Mouse (Mus musculus) ES-E14 (cell line): ENCODE measurements around the gene Eif1b. TPM values are rescaled to one million over a fixed set of nuclear protein-coding genes. Genes with fewer than 3 reads are reported as not detected.
"Not testable (repeated sequence)": the region's sequence is repeated elsewhere in the genome, so short reads cannot be mapped to it uniquely, and the experiment has no call there.

ENCODE experiments used
- DNase-seq: peaks from one replicate; pipeline ENCODE4 v3.0.0-alpha.2; 2013; ENCODE audit warnings: low read depth, low spot score
- H3K27ac ChIP-seq: 2 replicates; pipeline ENCODE4 v1.5.1; 2012; ENCODE audit warnings: low read depth, mild to moderate bottlenecking, low read length, moderate library complexity, mixed read lengths; ENCODE audit not compliant: poor library complexity, insufficient read depth, severe bottlenecking
- H3K36me3 ChIP-seq: 2 replicates; pipeline ENCODE4 v1.6.1; 2012; ENCODE audit warnings: mild to moderate bottlenecking, low read length, moderate library complexity, mixed read lengths; ENCODE audit not compliant: control insufficient read depth, poor library complexity, insufficient read depth, severe bottlenecking
- H3K4me1 ChIP-seq, 2 experiments: fragments of 150-350 bp in 1 of 2; sonication (generic) in 1 of 2; 2 replicates each; pipeline ENCODE4 v1.6.1; 2012; ENCODE audit warnings: low read length in 2 of 2, mild to moderate bottlenecking in 1 of 2, mixed read lengths in 1 of 2; ENCODE audit not compliant: control insufficient read depth in 2 of 2, insufficient read depth in 2 of 2, poor library complexity in 1 of 2
- H3K4me3 ChIP-seq, 2 experiments: fragments of 150-350 bp in 1 of 2; sonication (generic) in 1 of 2; 2 replicates each; pipeline ENCODE4 v1.5.1; 2012; ENCODE audit warnings: low read length in 2 of 2, low read depth in 1 of 2, mild to moderate bottlenecking in 1 of 2, mixed read lengths in 1 of 2; ENCODE audit not compliant: insufficient read depth in 1 of 2, poor library complexity in 1 of 2, severe bottlenecking in 1 of 2
- H3K9ac ChIP-seq: 2 replicates; pipeline ENCODE4 v1.6.1; 2012; ENCODE audit warnings: low read depth, mild to moderate bottlenecking, low read length, mixed read lengths; ENCODE audit not compliant: poor library complexity, insufficient read depth, severe bottlenecking
- H3K9me3 ChIP-seq: fragments of 150-350 bp; sonication (generic); 2 replicates; pipeline ENCODE4 v1.6.1; 2012; ENCODE audit warnings: low read depth, mild to moderate bottlenecking, low read length; ENCODE audit not compliant: control insufficient read depth, insufficient read depth
- CHD2 ChIP-seq: IDR thresholded peaks from 2 replicates; pipeline ENCODE4 v1.6.1; 2014; ENCODE audit warnings: mild to moderate bottlenecking, low read depth, low read length, inconsistent platforms
- HCFC1 ChIP-seq: IDR thresholded peaks from 2 replicates; pipeline ENCODE4 v1.6.1; 2012; ENCODE audit warnings: low read length, inconsistent platforms, borderline replicate concordance; ENCODE audit not compliant: insufficient read depth
- MAFK ChIP-seq: IDR thresholded peaks from 2 replicates; pipeline ENCODE4 v1.6.1; 2014; ENCODE audit warnings: mild to moderate bottlenecking, low read depth, low read length, inconsistent platforms; ENCODE audit not compliant: insufficient read depth
- ZC3H11A ChIP-seq: IDR thresholded peaks from 2 replicates; pipeline ENCODE4 v1.6.1; 2012; ENCODE audit warnings: low read depth, mild to moderate bottlenecking, inconsistent platforms, low read length, borderline replicate concordance
- ZNF384 ChIP-seq: IDR thresholded peaks from 2 replicates; pipeline ENCODE4 v1.6.1; 2012; ENCODE audit warnings: low read depth, low read length, inconsistent platforms
- in situ Hi-C, 2 experiments: fragments of 600-800 bp; cut with MboI; formaldehyde crosslinking; loops; one replicate each; pipeline ENCODE4 v1.15.1; 2025; ENCODE audit warnings: low sequenced_read_pairs in 2 of 2, inconsistent platforms in 1 of 2; ENCODE audit not compliant: unreplicated experiment in 2 of 2
- total RNA-seq: library from RNA; depleted of rRNA; stranded (reverse); fragments of 300-350 nt; gene quantifications from 2 replicates; pipeline ENCODE4 v1.2.3, GENCODE M21; 2012; rRNA removed

Eif1b gene
- total RNA-seq, 1 experiment, result 24.3 TPM

DNA sequence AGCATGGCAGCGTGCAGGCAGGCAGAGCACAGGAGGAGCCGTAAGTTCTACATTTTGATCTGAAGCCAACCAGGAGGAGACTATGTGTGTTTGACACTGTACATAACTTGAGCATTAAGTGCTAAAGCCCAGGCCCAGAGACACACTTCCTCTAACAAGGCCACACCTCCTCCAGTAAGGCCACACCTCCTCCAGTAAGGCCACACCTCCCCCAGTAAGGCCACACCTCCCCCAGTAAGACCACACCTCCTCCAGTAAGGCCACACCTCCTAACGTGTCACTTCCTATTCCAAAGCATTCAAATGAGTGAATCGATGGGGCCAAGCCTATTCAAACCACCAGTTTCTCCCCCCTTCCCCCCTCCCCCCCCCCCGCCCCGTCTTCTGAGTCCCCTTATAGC is 40.7 kb downstream of the Eif1b start:
- in situ Hi-C loops, result no loop called here
- Histone ChIP-seq H3K9me3 (no peaks in the 10 kb centered on the region), H3K27ac (no peak overlapping the region), H3K4me3 (no peak overlapping the region), H3K36me3 (no peaks in the 10 kb centered on the region), H3K4me1 (peaks cover 2 to 6% of the 10 kb centered on the region in 2 experiments; a peak in 2 of 4 replicates), H3K9ac (no peak overlapping the region)
- TF ChIP-seq CHD2, result no peak
- TF ChIP-seq HCFC1, result no peak
- no peak for TF ChIP-seq MAFK
- TF ChIP-seq ZNF384, result no peak
- no peak for TF ChIP-seq ZC3H11A
- no peak for DNase-seq

- H3K9me3 ChIP-seq, H3K36me3 ChIP-seq, H3K9ac ChIP-seq, in situ Hi-C loops, H3K4me1 ChIP-seq, H3K4me3 ChIP-seq, DNase-seq, H3K27ac ChIP-seq: not testable (repeated sequence)
These were observed 41.5 kb downstream of the Eif1b start for GRCm38 (mm10) chr9:120533446-120533950.

DNA sequence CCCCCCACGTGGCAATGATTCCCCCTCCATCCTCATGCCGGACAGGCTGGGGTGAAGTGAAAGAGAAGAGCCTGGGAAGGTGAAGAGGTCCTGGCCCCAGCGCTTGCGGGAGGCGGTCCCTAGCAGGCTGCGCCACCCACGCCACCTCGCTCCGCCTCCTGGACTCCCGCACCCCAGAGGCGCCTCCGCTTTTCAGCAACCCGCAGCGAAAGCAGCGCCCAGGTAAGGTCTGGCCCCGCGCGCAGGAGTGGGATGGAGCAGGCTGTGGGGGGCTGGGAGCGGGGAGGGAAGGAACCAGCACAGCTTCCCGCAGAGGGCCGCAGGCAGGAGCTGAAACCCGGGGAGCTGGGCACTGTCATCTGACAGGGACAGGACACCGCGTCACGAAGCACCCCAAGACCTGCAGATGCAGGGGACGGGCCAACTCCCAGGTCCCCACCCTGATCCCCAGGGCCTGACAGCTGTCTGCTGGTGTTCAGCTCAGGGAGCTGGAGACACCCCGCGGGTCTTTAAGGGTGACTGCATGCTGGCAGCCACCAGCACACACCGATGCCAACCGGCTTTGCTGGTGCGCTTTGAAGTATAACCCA is 47.7 kb downstream of the Eif1b start, which contains the start of gene Entpd3:
Gene Entpd3 (plus strand): TSS at position 157 of the 590 bp plus-strand sequence.
- TF ChIP-seq HCFC1, result no peak
- no peak for TF ChIP-seq MAFK
- TF ChIP-seq ZC3H11A, result no peak
- TF ChIP-seq CHD2, result no peak
- no peak for TF ChIP-seq ZNF384
- Histone ChIP-seq H3K4me1 (peaks cover 0 to 2% of the 10 kb centered on the region in 2 experiments; a peak in 1 of 4 replicates), H3K4me3 (peak within 1 kb of the TSS; percentile 38 to 40; a peak in 2 of 4 replicates), H3K27ac (no peak within 1 kb of the TSS), H3K36me3 (no peaks in the 10 kb centered on the region), H3K9me3 (no peaks in the 10 kb centered on the region), H3K9ac (no peak within 1 kb of the TSS)
- in situ Hi-C loops, result no loop called here
- DNase-seq, result no peak

GRCm38 (mm10) chr9:120541411-120541810 is 49.4 kb downstream of the Eif1b start:
- no peak for TF ChIP-seq CHD2
- no peak for TF ChIP-seq MAFK
- TF ChIP-seq ZC3H11A, result no peak
- no peak for TF ChIP-seq ZNF384
- TF ChIP-seq HCFC1, result no peak
- in situ Hi-C loops, result no loop called here
- Histone ChIP-seq H3K27ac (no peak overlapping the region), H3K4me3 (no peak overlapping the region), H3K36me3 (no peaks in the 10 kb centered on the region), H3K9me3 (no peaks in the 10 kb centered on the region), H3K9ac (no peak overlapping the region), H3K4me1 (peaks cover 0 to 2% of the 10 kb centered on the region in 2 experiments; a peak in 1 of 4 replicates)
- no peak for DNase-seq

GRCm38 (mm10) chr9:120542241-120542640 is 50.2 kb downstream of the Eif1b start:
- DNase-seq, result no peak
- Histone ChIP-seq H3K36me3 (no peaks in the 10 kb centered on the region), H3K9ac (no peak overlapping the region), H3K27ac (no peak overlapping the region), H3K4me3 (no peak overlapping the region), H3K4me1 (peaks cover 2 to 5% of the 10 kb centered on the region in 2 experiments; a peak in 1 of 4 replicates), H3K9me3 (no peaks in the 10 kb centered on the region)
- in situ Hi-C loops, result no loop called here
- no peak for TF ChIP-seq CHD2

Other genes starting within 250 kb of the Eif1b start
- 0.40 and 0.63 TPM in 2 replicates for gene Myrip, start 190.7 kb upstream of the Eif1b start, total RNA-seq
- 0.45 and 0.53 TPM in 2 replicates for gene Entpd3, start 47.6 kb downstream of the Eif1b start, total RNA-seq
- 1,425 and 1,546 TPM in 2 replicates for gene Rpl14, start 79.2 kb downstream of the Eif1b start, total RNA-seq